Mouse (Mus musculus) layer of hippocampus, adult 9-10 months (tissue): ENCODE measurements around the gene Mrps34.
A peak's percentile ranks its signal among the peaks of the same experiment; 100 is the strongest.

Source experiments
- DNase-seq: peaks from one replicate; pipeline ENCODE4 v3.0.0; 2022; ENCODE audit warnings: low spot score

Gene Mrps34

GRCm38 (mm10) chr17:24881738-24882440, 13.0 kb upstream of the Mrps34 start:
- no peak for DNase-seq

GRCm38 (mm10) chr17:24884391-24884790, 10.5 kb upstream of the Mrps34 start:
- DNase-seq: no peak

- DNase-seq: no peak
These were observed 9.4 kb upstream of the Mrps34 start for GRCm38 (mm10) chr17:24885356-24886133.

- peak; percentile 99 for DNase-seq
These were observed 8.6 kb upstream of the Mrps34 start, which contains the start of the genes Nubp2 and Spsb3 for GRCm38 (mm10) chr17:24886134-24886931. Nubp2 (minus strand) TSS chr17:24886349. Spsb3 (plus strand) TSS chr17:24886643.

- DNase-seq: no peak
These were observed 8.0 kb upstream of the Mrps34 start for GRCm38 (mm10) chr17:24886932-24887271.

GRCm38 (mm10) chr17:24887291-24888080, 7.4 kb upstream of the Mrps34 start:
- DNase-seq: no peak

- no peak for DNase-seq
These were observed 6.1 kb upstream of the Mrps34 start for GRCm38 (mm10) chr17:24888862-24889261.

- DNase-seq: no peak
These were observed 4.5 kb upstream of the Mrps34 start for GRCm38 (mm10) chr17:24890151-24891092.

- DNase-seq: no peak
These were observed 3.6 kb upstream of the Mrps34 start for GRCm38 (mm10) chr17:24891321-24891720.

- no peak for DNase-seq
These were observed 2.1 kb upstream of the Mrps34 start for GRCm38 (mm10) chr17:24892785-24893184.

- no peak for DNase-seq
These were observed 1.6 kb upstream of the Mrps34 start for GRCm38 (mm10) chr17:24893276-24893675.

GRCm38 (mm10) chr17:24894061-24894994, 588 bp upstream of the Mrps34 start:
- no peak for DNase-seq

GRCm38 (mm10) chr17:24895571-24896240, 790 bp downstream of the Mrps34 start:
- no peak for DNase-seq

GRCm38 (mm10) chr17:24896241-24896992, 1.5 kb downstream of the Mrps34 start, which contains the start of gene Nme3:
Nme3 (plus strand) TSS chr17:24896500.
- no peak for DNase-seq

GRCm38 (mm10) chr17:24896993-24897269, 2.0 kb downstream of the Mrps34 start:
- DNase-seq: no peak

GRCm38 (mm10) chr17:24897600-24897999, 2.7 kb downstream of the Mrps34 start:
- DNase-seq: no peak

GRCm38 (mm10) chr17:24898041-24898854, 3.3 kb downstream of the Mrps34 start:
- no peak for DNase-seq
